Mouse (Mus musculus): ENCODE measurements around the gene Omt2b. TPM values are rescaled to one million over a fixed set of nuclear protein-coding genes. Genes with fewer than 3 reads are reported as not detected.
"Not testable (repeated sequence)": the region's sequence is repeated elsewhere in the genome, so short reads cannot be mapped to it uniquely, and the experiment has no call there.

The Omt2b gene
- polyA plus RNA-seq, 1 experiment from 2014 or later: not detected

DNA sequence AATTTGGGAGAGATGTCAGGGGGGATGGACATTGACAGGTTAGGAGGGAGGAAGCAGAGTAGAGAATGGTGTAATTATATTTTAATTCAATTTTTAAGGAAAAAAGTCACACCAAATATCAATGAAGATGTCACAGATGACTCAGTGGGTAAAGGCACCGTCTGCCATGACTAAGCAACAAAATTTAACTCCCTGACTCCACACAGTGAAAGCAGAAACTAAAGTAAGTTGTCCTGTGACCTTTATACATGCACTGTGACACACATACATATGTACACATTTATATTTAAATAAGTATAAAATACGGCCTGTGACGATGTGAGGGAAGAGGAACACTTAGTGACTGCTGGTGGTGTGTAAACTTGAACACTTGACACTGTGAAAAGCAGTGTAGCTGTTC is 19.3 kb upstream of the Omt2b start:
- H3K4me2 ChIP-seq (ENCODE audit: low read length); H3K4me1 ChIP-seq (replicated peaks; ENCODE audit: control insufficient read depth, insufficient read depth, low read length); H3K9me3 ChIP-seq (ENCODE audit: control insufficient read depth, low read length); H3K36me3 ChIP-seq (ENCODE audit: control insufficient read depth, insufficient read depth); ATAC-seq; H3K4me3 ChIP-seq (replicated peaks; ENCODE audit: low read length); H3K27ac ChIP-seq (ENCODE audit: low read length); H3K9ac ChIP-seq (replicated peaks; ENCODE audit: low read depth, low read length); H3K27me3 ChIP-seq (replicated peaks; ENCODE audit: control insufficient read depth, insufficient read depth, low read length): not testable (repeated sequence)
- 95% methylated on average over 3 of the region's 3 CpGs for WGBS

- Histone ChIP-seq H3K4me3 (replicated peaks; ENCODE audit: low read length) (no peak within 1 kb of the TSS), H3K9me3 (ENCODE audit: control insufficient read depth, low read length) (no peaks in the 10 kb centered on the region), H3K4me1 (replicated peaks; ENCODE audit: control insufficient read depth, insufficient read depth, low read length) (no peaks in the 10 kb centered on the region), H3K36me3 (ENCODE audit: control insufficient read depth, insufficient read depth) (no peaks in the 10 kb centered on the region), H3K4me2 (ENCODE audit: low read length) (no peak within 1 kb of the TSS), H3K9ac (replicated peaks; ENCODE audit: low read depth, low read length) (no peak within 1 kb of the TSS), H3K27me3 (replicated peaks; ENCODE audit: control insufficient read depth, insufficient read depth, low read length) (no peaks in the 10 kb centered on the region), H3K27ac (ENCODE audit: low read length) (no peak within 1 kb of the TSS)
- no peak for ATAC-seq
- 83% methylated on average over 2 of the region's 2 CpGs for WGBS
These were observed 12.7 kb upstream of the Omt2b start, which contains the start of gene Omt2a for GRCm38 (mm10) chr9:78314696-78315095. Gene Omt2a, minus strand, starts transcription at chr9:78314796.

- H3K36me3 ChIP-seq (ENCODE audit: control insufficient read depth, insufficient read depth): no peaks in the 10 kb centered on the region
- 18% methylated on average over 1 of the region's 1 CpGs for WGBS
- no peak for ATAC-seq
- no peak overlapping the region for H3K9ac ChIP-seq (replicated peaks; ENCODE audit: low read depth, low read length)
- no peak overlapping the region for H3K4me2 ChIP-seq (ENCODE audit: low read length)
- no peaks in the 10 kb centered on the region for H3K9me3 ChIP-seq (ENCODE audit: control insufficient read depth, low read length)
- H3K4me3 ChIP-seq (replicated peaks; ENCODE audit: low read length): no peak overlapping the region
- no peaks in the 10 kb centered on the region for H3K27me3 ChIP-seq (replicated peaks; ENCODE audit: control insufficient read depth, insufficient read depth, low read length)
- no peak overlapping the region for H3K27ac ChIP-seq (ENCODE audit: low read length)
- no peaks in the 10 kb centered on the region for H3K4me1 ChIP-seq (replicated peaks; ENCODE audit: control insufficient read depth, insufficient read depth, low read length)
These were observed 7.9 kb upstream of the Omt2b start for GRCm38 (mm10) chr9:78319499-78319898.

DNA sequence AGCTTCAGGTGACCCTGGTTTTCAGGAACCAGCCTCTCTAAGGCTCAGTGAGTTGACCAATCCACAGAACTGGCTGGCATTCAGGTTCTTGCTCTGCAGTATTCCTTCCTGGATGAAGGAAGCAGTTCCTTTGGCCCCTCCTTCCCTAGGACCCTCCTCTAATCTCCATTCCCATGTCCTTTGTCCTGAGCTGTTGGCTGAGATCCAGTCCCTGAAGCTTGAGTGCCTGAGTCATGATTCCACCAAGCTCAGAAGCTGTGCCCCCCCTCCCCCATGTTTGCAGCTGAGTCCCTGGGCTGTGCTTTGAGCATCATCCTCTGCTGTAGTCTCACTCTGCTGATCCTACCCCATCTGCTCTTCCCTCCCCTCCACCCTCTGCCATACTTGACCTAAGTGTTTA is 9.7 kb downstream of the Omt2b start:
- not testable (repeated sequence) for ATAC-seq; H3K27ac ChIP-seq (ENCODE audit: low read length)

GRCm38 (mm10) chr9:78340324-78340723 is 12.9 kb downstream of the Omt2b start:
- ATAC-seq: peak; percentile 47
- H3K4me2 ChIP-seq (ENCODE audit: low read length): not testable (repeated sequence)

More for the DNA sequence above, 9.7 kb downstream of the Omt2b start:
- H3K4me1 ChIP-seq (replicated peaks; ENCODE audit: control insufficient read depth, insufficient read depth, low read length); H3K4me2 ChIP-seq (ENCODE audit: low read length); H3K27me3 ChIP-seq (replicated peaks; ENCODE audit: control insufficient read depth, insufficient read depth, low read length); H3K4me3 ChIP-seq (replicated peaks; ENCODE audit: low read length); H3K9ac ChIP-seq (replicated peaks; ENCODE audit: low read depth, low read length); H3K36me3 ChIP-seq (ENCODE audit: control insufficient read depth, insufficient read depth); H3K9me3 ChIP-seq (ENCODE audit: control insufficient read depth, low read length): not testable (repeated sequence)

GRCm38 (mm10) chr9:78342494-78342893 is 15.1 kb downstream of the Omt2b start:
- H3K9ac ChIP-seq (replicated peaks; ENCODE audit: low read depth, low read length); H3K4me3 ChIP-seq (replicated peaks; ENCODE audit: low read length); H3K9me3 ChIP-seq (ENCODE audit: control insufficient read depth, low read length); H3K4me2 ChIP-seq (ENCODE audit: low read length); ATAC-seq; H3K36me3 ChIP-seq (ENCODE audit: control insufficient read depth, insufficient read depth); H3K4me1 ChIP-seq (replicated peaks; ENCODE audit: control insufficient read depth, insufficient read depth, low read length); H3K27ac ChIP-seq (ENCODE audit: low read length); H3K27me3 ChIP-seq (replicated peaks; ENCODE audit: control insufficient read depth, insufficient read depth, low read length): not testable (repeated sequence)
- WGBS: 92% methylated on average over 4 of the region's 4 CpGs

More at GRCm38 (mm10) chr9:78340324-78340723, 12.9 kb downstream of the Omt2b start:
- H3K4me1 ChIP-seq (replicated peaks; ENCODE audit: control insufficient read depth, insufficient read depth, low read length); H3K9ac ChIP-seq (replicated peaks; ENCODE audit: low read depth, low read length); H3K27me3 ChIP-seq (replicated peaks; ENCODE audit: control insufficient read depth, insufficient read depth, low read length); H3K36me3 ChIP-seq (ENCODE audit: control insufficient read depth, insufficient read depth); H3K9me3 ChIP-seq (ENCODE audit: control insufficient read depth, low read length); H3K4me3 ChIP-seq (replicated peaks; ENCODE audit: low read length); H3K27ac ChIP-seq (ENCODE audit: low read length): not testable (repeated sequence)
- 9% methylated on average over 8 of the region's 8 CpGs for WGBS

- H3K27me3 ChIP-seq (replicated peaks; ENCODE audit: control insufficient read depth, insufficient read depth, low read length); H3K9me3 ChIP-seq (ENCODE audit: control insufficient read depth, low read length); H3K4me1 ChIP-seq (replicated peaks; ENCODE audit: control insufficient read depth, insufficient read depth, low read length); H3K4me2 ChIP-seq (ENCODE audit: low read length); H3K4me3 ChIP-seq (replicated peaks; ENCODE audit: low read length); ATAC-seq; H3K27ac ChIP-seq (ENCODE audit: low read length); H3K36me3 ChIP-seq (ENCODE audit: control insufficient read depth, insufficient read depth); H3K9ac ChIP-seq (replicated peaks; ENCODE audit: low read depth, low read length): not testable (repeated sequence)
- 87% methylated on average over 9 of the region's 9 CpGs for WGBS
These were observed 15.7 kb downstream of the Omt2b start for GRCm38 (mm10) chr9:78343055-78343454.

- ATAC-seq; H3K4me2 ChIP-seq (ENCODE audit: low read length); H3K9ac ChIP-seq (replicated peaks; ENCODE audit: low read depth, low read length); H3K4me3 ChIP-seq (replicated peaks; ENCODE audit: low read length); H3K36me3 ChIP-seq (ENCODE audit: control insufficient read depth, insufficient read depth); H3K27ac ChIP-seq (ENCODE audit: low read length); H3K4me1 ChIP-seq (replicated peaks; ENCODE audit: control insufficient read depth, insufficient read depth, low read length); H3K9me3 ChIP-seq (ENCODE audit: control insufficient read depth, low read length); H3K27me3 ChIP-seq (replicated peaks; ENCODE audit: control insufficient read depth, insufficient read depth, low read length): not testable (repeated sequence)
- WGBS: 72% methylated on average over 3 of the region's 4 CpGs
These were observed 17.8 kb downstream of the Omt2b start for GRCm38 (mm10) chr9:78345235-78345634.

DNA sequence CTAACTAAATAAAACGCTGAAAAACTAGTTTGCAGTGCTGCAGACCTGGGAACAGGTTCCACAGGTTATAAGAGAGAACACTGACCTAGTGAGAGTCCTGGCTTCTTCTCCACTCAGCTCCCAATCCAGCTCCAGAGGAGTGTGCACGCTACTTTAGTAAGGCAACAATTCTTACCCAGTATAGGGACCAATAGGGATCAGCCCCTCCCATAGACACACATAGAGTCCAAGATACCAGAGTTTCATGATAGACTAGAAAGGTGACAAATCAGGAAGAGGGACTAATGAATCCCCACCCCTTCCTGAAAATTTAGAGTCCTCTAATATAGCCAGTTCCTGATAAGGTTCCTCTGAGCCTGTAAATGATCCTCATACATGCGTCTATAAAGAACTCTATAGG is 19.6 kb downstream of the Omt2b start:
- Histone ChIP-seq H3K4me3 (replicated peaks; ENCODE audit: low read length) (no peak overlapping the region), H3K36me3 (ENCODE audit: control insufficient read depth, insufficient read depth) (no peaks in the 10 kb centered on the region), H3K4me2 (ENCODE audit: low read length) (no peak overlapping the region), H3K9ac (replicated peaks; ENCODE audit: low read depth, low read length) (no peak overlapping the region), H3K27ac (ENCODE audit: low read length) (no peak overlapping the region), H3K27me3 (replicated peaks; ENCODE audit: control insufficient read depth, insufficient read depth, low read length) (no peaks in the 10 kb centered on the region), H3K9me3 (ENCODE audit: control insufficient read depth, low read length) (no peaks in the 10 kb centered on the region), H3K4me1 (replicated peaks; ENCODE audit: control insufficient read depth, insufficient read depth, low read length) (no peaks in the 10 kb centered on the region)
- WGBS: 76% methylated on average over 3 of the region's 3 CpGs
- no peak for ATAC-seq

DNA sequence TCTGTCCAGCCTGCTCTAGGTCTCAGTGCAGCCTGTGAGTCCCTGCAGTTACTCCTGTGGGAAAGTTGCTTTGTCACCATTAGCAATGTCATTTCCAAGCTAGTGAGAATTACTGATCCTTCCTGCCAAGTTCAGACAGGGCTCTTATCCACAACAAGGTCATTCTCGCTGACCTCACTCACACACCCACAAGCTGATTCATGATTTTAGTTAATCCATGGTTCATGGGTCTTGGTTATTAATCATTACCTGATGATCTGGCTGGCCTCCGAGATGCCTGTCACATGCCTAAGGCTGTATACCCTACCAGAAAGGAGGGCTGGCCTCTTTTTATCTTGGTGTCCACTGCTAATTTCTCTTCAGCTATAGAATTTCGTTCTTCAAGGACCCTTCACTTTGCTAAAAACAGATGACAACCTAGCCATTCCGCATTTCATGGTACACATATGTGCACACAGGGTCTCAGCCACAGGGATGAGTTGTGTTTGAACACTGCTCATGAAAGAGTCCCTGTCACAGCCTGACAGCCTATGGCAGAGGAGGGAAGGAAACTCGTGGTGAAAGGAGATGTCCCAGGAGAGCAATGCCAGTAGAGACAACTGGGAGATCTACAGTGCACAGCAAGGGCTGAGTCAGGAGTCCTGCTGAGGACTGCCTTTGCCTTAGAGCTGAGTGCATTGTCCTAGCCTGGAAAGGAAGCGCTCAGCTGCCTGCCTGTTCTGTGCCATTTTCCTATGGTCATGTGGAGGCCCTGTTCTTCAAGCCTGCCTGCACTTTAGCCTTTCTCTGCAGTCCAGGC is 21.0 kb downstream of the Omt2b start:
- 76% methylated on average over 6 of the region's 6 CpGs for WGBS
- not testable (repeated sequence) for H3K9me3 ChIP-seq (ENCODE audit: control insufficient read depth, low read length); H3K4me3 ChIP-seq (replicated peaks; ENCODE audit: low read length); ATAC-seq; H3K4me1 ChIP-seq (replicated peaks; ENCODE audit: control insufficient read depth, insufficient read depth, low read length); H3K27me3 ChIP-seq (replicated peaks; ENCODE audit: control insufficient read depth, insufficient read depth, low read length); H3K4me2 ChIP-seq (ENCODE audit: low read length); H3K9ac ChIP-seq (replicated peaks; ENCODE audit: low read depth, low read length); H3K36me3 ChIP-seq (ENCODE audit: control insufficient read depth, insufficient read depth); H3K27ac ChIP-seq (ENCODE audit: low read length)

All from forebrain, embryonic 16.5 days (tissue).